Mouse (Mus musculus) limb, embryonic 11.5 days (tissue): ENCODE results near the gene Crlf1. TPM values are rescaled to one million over a fixed set of nuclear protein-coding genes. Genes with fewer than 3 reads are reported as not detected.
A peak's percentile ranks its signal among the peaks of the same experiment; 100 is the strongest.

ENCODE experiments used
- ATAC-seq: fragments of 200-750 bp; cut with Nextera tagmentation; 2 replicates; pipeline ENCODE4 v1.8.0; 2017; ENCODE audit warnings: low read depth; ENCODE audit not compliant: insufficient number of reproducible peaks, low FRiP score, low TSS enrichment
- DNase-seq: peaks from one replicate; pipeline ENCODE4 v3.0.0-alpha.2; 2015; ENCODE audit warnings: low spot score
- H3K27ac ChIP-seq: fragments of 300-500 bp; sonication (generic); replicated peaks from 2 replicates; pipeline ENCODE4 v1.5.1; 2014; ENCODE audit warnings: low read depth, mild to moderate bottlenecking, low read length
- H3K27me3 ChIP-seq: fragments of 300-500 bp; sonication (generic); 2 replicates; pipeline ENCODE4 v1.6.1; 2014; ENCODE audit warnings: mild to moderate bottlenecking, low read length, mixed read lengths; ENCODE audit not compliant: control insufficient read depth, insufficient read depth
- H3K36me3 ChIP-seq: fragments of 300-500 bp; sonication (generic); 2 replicates; pipeline ENCODE4 v1.6.1; 2014; ENCODE audit warnings: mild to moderate bottlenecking, low read length, moderate library complexity, mixed read lengths; ENCODE audit not compliant: control insufficient read depth, insufficient read depth
- H3K4me1 ChIP-seq: fragments of 300-500 bp; sonication (generic); 2 replicates; pipeline ENCODE4 v1.6.1; 2014; ENCODE audit warnings: low read length, mixed read lengths; ENCODE audit not compliant: control insufficient read depth, insufficient read depth
- H3K4me2 ChIP-seq: fragments of 300-500 bp; sonication (generic); 2 replicates; pipeline ENCODE4 v1.6.1; 2014; ENCODE audit warnings: low read depth, mild to moderate bottlenecking, moderate library complexity; ENCODE audit not compliant: severe bottlenecking
- H3K4me3 ChIP-seq: fragments of 300-500 bp; sonication (generic); 2 replicates; pipeline ENCODE4 v1.5.1; 2014; ENCODE audit warnings: low read depth, low read length
- H3K9ac ChIP-seq: fragments of 300-500 bp; sonication (generic); 2 replicates; pipeline ENCODE4 v1.6.1; 2014; ENCODE audit warnings: mild to moderate bottlenecking, low read length
- H3K9me3 ChIP-seq: fragments of 300-500 bp; sonication (generic); 2 replicates; pipeline ENCODE4 v1.6.1; 2016; ENCODE audit warnings: low read length; ENCODE audit not compliant: control insufficient read depth
- WGBS: fragments of 180-500 bp; shearing (Covaris S2); extraction: QIAGEN DNeasy Blood & Tissue Kit; methylation state at CpG from one replicate; pipeline ENCODE4 v1.1.7; 2014; 5-methylcytosine and 5-hydroxymethylcytosine counted together
- polyA plus RNA-seq: library from polyadenylated mRNA; unstranded; fragments of >200 nt; fragmentation: Nextera tagmentation; extraction: Ambion mirVana; gene quantifications from 2 replicates; pipeline ENCODE4 v1.2.1, GENCODE M21; 2014

Gene Crlf1
- polyA plus RNA-seq, 1 experiment from 2014 or later = 85.8 TPM

DNA sequence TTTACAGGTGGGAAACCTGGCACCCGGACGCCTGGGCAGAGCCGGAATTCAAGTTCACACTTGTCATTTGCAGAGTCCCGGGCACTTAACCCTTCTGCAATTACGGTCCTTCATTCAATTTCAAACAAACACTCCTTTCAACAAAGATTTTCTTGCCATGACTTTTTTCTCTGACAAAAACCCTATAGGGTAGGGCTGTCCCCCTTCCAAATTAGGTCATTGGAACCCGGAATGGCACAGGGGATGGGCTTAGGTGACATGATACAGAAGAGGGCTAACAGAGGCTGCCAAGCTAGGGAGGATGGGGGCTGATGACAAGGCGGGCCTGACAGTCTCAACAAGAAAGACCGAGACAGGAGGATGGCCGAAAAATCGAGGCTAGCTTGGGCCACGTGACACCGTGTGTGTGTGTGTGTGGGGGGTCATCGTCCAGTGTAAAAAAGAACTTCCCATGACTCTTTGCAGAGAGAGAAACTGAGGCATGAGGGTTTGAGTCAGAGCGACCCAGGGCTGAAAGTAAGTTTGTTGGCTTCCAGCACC, 4.0 kb upstream of the Crlf1 start:
- DNase-seq = peak; percentile 54
- H3K4me2 ChIP-seq = peak overlapping the region; percentile 57
- peaks cover 29% of the 10 kb centered on the region for H3K27me3 ChIP-seq
- ATAC-seq = no peak
- peak overlapping the region; percentile 68 for H3K27ac ChIP-seq
- WGBS = under 1% methylated on average over 14 of the region's 14 CpGs
- H3K36me3 ChIP-seq = no peaks in the 10 kb centered on the region
- H3K4me3 ChIP-seq = peak overlapping the region; percentile 3
- H3K9ac ChIP-seq = no peak overlapping the region
- H3K9me3 ChIP-seq = no peaks in the 10 kb centered on the region
- H3K4me1 ChIP-seq = peaks cover 79% of the 10 kb centered on the region

DNA sequence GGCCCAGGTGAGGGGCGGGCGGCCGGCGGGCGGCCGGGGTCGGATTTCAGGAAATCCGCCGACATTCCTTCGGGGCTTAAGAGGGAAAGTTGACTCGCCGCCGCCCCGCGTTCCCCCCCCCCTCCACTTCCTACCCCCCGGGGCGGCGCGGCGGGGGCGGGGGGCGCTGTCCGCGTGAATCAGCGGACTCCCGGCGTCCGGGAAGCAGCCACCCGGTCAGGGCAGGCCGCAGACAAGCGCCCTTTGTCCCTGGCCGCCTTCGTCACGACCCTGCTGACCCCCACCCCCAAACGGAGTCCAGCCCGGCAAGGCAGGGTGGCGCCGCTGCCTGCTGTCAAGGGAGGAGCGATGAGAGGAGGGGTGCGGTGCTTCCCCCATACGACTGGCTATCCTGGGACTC, 3.4 kb upstream of the Crlf1 start:
- ATAC-seq (no peak), DNase-seq (peak; percentile 62)
- H3K27me3 ChIP-seq = peaks cover 32% of the 10 kb centered on the region
- H3K4me2 ChIP-seq = peak overlapping the region; percentile 57
- WGBS = under 1% methylated on average over 38 of the region's 41 CpGs
- peak overlapping the region; percentile 3 for H3K4me3 ChIP-seq
- H3K4me1 ChIP-seq = peaks cover 83% of the 10 kb centered on the region
- peak overlapping the region; percentile 68 for H3K27ac ChIP-seq
- peak overlapping the region; percentile 27 for H3K9ac ChIP-seq
- H3K36me3 ChIP-seq = no peaks in the 10 kb centered on the region
- no peaks in the 10 kb centered on the region for H3K9me3 ChIP-seq

DNA sequence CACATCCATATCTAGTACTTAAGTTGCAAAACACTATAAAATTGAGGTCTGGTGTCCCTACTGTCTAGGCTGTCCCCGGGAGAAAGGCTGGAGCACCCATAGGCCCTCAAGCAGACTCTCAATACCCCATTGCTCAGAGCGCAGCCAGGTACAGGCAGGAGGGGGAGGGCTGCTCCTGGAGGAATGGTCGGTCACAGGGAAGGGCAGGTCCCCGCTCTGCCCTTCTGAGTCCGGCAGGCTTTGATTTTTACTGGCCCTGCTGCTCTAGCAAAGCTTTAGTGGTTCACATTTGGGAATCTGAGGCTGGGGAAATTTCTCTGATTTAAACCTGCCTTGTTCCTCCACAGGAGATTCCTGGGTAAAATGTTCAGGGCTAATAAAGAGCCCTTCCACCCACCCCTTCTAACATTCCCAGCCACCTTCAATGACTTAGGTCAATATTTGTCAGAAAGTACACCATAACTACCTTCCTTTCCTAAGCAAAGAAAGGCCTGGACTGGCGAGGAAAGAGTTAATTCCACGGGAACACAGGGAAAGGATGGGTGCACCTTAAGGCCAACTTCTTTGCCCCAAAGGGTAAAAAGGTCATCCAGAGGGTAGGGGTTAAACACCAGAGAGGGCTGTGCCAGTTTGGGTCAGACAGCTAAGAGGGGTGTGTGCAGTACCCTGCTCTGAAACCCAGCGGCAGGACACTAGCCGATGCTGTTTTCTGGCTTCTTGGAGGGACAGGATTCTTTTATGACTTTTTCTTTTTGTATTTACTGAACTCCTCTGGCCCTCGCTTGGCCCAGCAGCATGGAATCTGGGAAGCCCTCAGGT, 2.7 kb upstream of the Crlf1 start:
- Histone ChIP-seq H3K4me1 (peaks cover 90% of the 10 kb centered on the region), H3K9ac (peak overlapping the region; percentile 27; the same call in 1 of the 2 replicates)
- WGBS = 4% methylated on average over 10 of the region's 10 CpGs

DNA sequence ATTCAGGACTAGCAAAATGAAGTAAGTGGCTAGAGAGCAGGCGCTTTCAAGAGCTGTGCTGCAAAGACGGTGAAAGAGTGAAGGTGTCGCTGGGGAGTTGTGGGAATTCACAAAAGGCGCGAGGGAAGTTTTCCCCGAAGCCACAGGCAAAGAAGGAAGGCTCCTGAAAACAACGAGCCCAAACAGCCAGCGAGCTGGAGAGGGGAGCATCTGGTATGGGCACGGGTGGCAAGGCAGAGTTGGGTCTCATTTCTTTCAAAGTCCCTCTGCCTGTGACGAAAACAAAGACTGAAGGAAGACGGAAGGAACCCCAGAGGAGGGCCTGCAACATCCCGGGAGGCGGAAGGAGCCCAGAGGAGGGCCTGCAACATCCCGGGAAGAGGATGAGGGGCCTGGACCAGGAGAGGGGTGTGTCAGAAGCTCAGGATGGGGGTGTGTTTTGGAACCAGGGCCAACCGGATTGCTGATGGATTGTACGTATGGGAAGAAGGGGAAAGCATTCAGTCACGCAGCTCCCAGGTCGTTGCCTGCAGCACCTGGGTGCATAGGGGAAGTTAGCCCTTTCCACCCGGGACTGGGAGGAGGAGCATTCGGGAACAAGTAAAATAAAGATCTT, 2.0 kb upstream of the Crlf1 start:
- DNase-seq (peak; percentile 71), ATAC-seq (no peak)
- Histone ChIP-seq H3K27me3 (peaks cover 39% of the 10 kb centered on the region), H3K27ac (peak overlapping the region; percentile 73), H3K4me2 (peak overlapping the region; percentile 57; the same call in 1 of the 2 replicates), H3K9me3 (no peaks in the 10 kb centered on the region), H3K36me3 (no peaks in the 10 kb centered on the region), H3K4me3 (no peak overlapping the region), H3K9ac (0 out of 2 replicates have a peak overlapping the region, but pooled peaks have one; percentile 23), H3K4me1 (peaks cover 90% of the 10 kb centered on the region)
- 4% methylated on average over 20 of the region's 20 CpGs for WGBS

More for the DNA sequence above, 2.7 kb upstream of the Crlf1 start:
- no peak for ATAC-seq
- H3K27ac ChIP-seq = peak overlapping the region; percentile 73
- peak overlapping the region; percentile 3; the same call in 1 of the 2 replicates for H3K4me3 ChIP-seq
- H3K36me3 ChIP-seq = no peaks in the 10 kb centered on the region
- H3K27me3 ChIP-seq = peaks cover 37% of the 10 kb centered on the region
- no peaks in the 10 kb centered on the region for H3K9me3 ChIP-seq
- peak; percentile 50 for DNase-seq
- H3K4me2 ChIP-seq = peak overlapping the region; percentile 57; the same call in 1 of the 2 replicates

DNA sequence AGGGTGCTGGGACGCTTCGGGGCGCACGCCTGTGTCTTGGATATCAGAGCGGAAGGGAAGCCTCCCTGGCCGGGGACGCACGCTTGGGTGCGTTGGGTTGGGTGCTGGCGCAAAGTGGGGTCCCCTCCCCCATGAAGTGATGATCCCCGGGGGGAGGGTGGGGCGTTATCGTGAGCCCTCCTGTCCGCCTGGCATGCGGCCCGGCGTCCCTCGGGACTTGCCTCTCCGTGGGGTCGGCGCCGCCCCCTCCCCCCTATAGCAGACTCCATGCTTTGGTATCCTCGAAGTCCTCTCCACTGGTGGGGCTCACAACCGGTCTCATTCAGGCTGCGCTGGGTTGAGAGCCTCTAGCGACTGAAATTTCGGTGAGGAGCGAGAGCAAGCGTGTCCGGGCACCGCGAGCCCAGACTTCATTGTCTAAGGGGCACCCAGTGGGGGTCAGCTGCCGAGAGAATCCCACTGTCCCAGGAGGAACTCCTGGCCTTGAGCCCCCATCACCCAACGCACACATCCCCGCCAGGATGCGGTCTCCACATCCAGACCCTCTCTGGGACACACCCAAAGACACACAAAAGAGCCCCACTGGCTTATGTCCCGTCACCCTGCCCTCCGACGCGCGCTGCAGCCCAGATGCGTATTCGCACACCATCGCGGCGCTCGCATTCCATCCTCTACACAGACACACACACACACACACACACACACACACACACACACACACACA, 896 bp downstream of the Crlf1 start:
- Histone ChIP-seq H3K4me3 (peak overlapping the region; percentile 72), H3K4me2 (peak overlapping the region; percentile 94), H3K4me1 (peaks cover 64% of the 10 kb centered on the region), H3K27ac (peak overlapping the region; percentile 56), H3K9ac (peak overlapping the region; percentile 75), H3K9me3 (no peaks in the 10 kb centered on the region), H3K36me3 (no peaks in the 10 kb centered on the region), H3K27me3 (peaks cover 37% of the 10 kb centered on the region)
- 1% methylated on average over 47 of the region's 47 CpGs for WGBS
- ATAC-seq (no peak), DNase-seq (peak; percentile 64)

DNA sequence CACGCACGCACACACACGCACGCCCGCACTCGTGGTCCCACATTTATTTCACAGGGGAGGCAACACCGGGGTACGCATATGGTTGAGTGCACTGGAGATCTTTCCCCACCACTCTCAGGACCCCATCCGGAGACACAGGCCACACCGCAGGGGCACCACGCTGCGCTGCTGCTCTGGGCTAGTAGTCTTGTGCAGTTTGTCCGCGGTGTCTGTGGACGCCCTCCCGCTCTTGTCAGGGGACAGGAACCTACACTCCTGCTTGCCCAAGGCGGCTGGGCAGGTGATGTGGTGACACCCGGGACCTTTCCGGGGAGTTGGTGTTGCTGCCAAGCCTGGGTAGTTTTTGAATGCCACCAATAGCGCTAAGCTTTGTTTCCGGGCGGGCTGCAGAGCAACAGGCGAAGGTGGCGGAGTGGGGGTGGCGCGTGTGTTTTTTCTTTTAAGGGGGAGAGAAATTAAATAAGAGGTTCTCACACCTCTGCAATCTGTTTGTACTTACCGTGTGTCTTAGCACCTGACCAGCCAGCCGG, 1.5 kb downstream of the Crlf1 start:
- peaks cover 37% of the 10 kb centered on the region for H3K27me3 ChIP-seq
- peak overlapping the region; percentile 75 for H3K9ac ChIP-seq
- peaks cover 58% of the 10 kb centered on the region for H3K4me1 ChIP-seq
- H3K9me3 ChIP-seq = no peaks in the 10 kb centered on the region
- H3K36me3 ChIP-seq = no peaks in the 10 kb centered on the region
- H3K4me2 ChIP-seq = peak overlapping the region; percentile 94
- H3K4me3 ChIP-seq = peak overlapping the region; percentile 72
- WGBS = 1% methylated on average over 28 of the region's 28 CpGs
- peak; percentile 69 for DNase-seq
- no peak for ATAC-seq
- peak overlapping the region; percentile 69; the same call in 1 of the 2 replicates for H3K27ac ChIP-seq

DNA sequence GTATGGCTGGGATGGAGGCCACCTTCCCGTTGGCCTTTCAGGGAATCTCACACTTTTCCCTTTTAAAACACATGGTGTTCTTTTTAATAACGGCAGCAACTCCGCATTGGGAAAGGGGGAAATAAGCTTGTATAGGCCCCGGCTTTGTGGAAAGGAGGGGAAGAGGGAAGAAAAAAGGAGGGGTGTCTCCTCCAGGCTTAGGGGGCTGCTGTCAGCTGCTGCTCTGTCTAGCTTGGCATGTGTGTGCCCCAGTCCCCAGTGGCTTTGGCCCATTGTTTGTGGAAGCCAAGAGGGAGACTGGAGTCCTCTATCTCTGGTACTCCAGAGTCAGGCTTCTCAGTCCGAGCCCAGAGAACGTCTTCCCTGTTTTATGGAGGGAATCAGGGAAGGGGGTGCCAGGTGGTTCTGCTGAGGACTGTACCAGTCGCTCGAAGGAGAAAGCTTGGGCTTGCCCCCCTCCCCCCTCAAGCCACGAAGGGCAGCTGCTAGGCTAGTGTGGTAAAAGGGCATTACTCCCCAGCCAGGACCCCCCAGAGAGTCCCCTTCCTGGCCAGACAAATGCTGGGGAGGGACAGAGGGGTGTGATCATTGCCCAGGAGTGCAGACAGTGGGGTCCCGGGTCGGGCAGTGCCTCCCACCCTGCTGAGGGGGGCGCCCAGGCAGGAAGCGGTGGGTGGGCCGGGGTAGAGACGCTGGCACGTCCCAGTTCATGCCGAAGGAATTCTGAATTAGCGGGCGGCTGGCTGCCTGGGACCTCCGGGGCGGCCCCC, 2.2 kb downstream of the Crlf1 start:
- Histone ChIP-seq H3K4me2 (peak overlapping the region; percentile 94), H3K27ac (peak overlapping the region; percentile 69), H3K9me3 (no peaks in the 10 kb centered on the region), H3K27me3 (peaks cover 37% of the 10 kb centered on the region), H3K9ac (peak overlapping the region; percentile 75), H3K4me3 (peak overlapping the region; percentile 72), H3K36me3 (no peaks in the 10 kb centered on the region), H3K4me1 (peaks cover 51% of the 10 kb centered on the region)
- no peak for ATAC-seq
- DNase-seq = peak; percentile 52
- 1% methylated on average over 21 of the region's 21 CpGs for WGBS
